Mouse (Mus musculus): ENCODE results near the gene Clmn. TPM values are rescaled to one million over a fixed set of nuclear protein-coding genes. Genes with fewer than 3 reads are reported as not detected.

Gene Clmn
- polyA plus RNA-seq, 1 experiment: 0.13 TPM

GRCm38 (mm10) chr12:104742247-104742646 is 122.6 kb downstream of the Clmn start:
- H3K36me3 ChIP-seq (ENCODE audit: control insufficient read depth, insufficient read depth, low read length): peaks cover 2% of the 10 kb centered on the region; the same call in 1 of the 2 replicates
- peaks cover 2% of the 10 kb centered on the region; the same call in 1 of the 2 replicates for H3K4me1 ChIP-seq (ENCODE audit: control insufficient read depth, insufficient read depth, insufficient read length)
- 15% methylated on average over 6 of the region's 6 CpGs for WGBS
- H3K27ac ChIP-seq (ENCODE audit: insufficient read depth, low read length): no peak overlapping the region
- peak; percentile 14 to 41 for DNase-seq (ENCODE audit: low read depth in 1 of 2, low spot score in 2 of 2)
- no peaks in the 10 kb centered on the region for H3K27me3 ChIP-seq (ENCODE audit: control insufficient read depth, insufficient read depth, low read length)
- TF ChIP-seq POLR2A (IDR thresholded peaks at IDR 0.05; ENCODE audit: low read depth, low read length): no peak
- TF ChIP-seq CTCF (IDR thresholded peaks at IDR 0.05; ENCODE audit: extremely low read depth, insufficient read depth, insufficient read length, insufficient replicate concordance): no peak
- H3K4me3 ChIP-seq (ENCODE audit: extremely low read depth, insufficient read depth, insufficient read length): no peak overlapping the region

- 83% methylated on average over 12 of the region's 12 CpGs for WGBS
- no peak overlapping the region for H3K27ac ChIP-seq (ENCODE audit: insufficient read depth, low read length)
- H3K4me1 ChIP-seq (ENCODE audit: control insufficient read depth, insufficient read depth, insufficient read length): peaks cover 2% of the 10 kb centered on the region; the same call in 1 of the 2 replicates
- TF ChIP-seq CTCF (IDR thresholded peaks at IDR 0.05; ENCODE audit: extremely low read depth, insufficient read depth, insufficient read length, insufficient replicate concordance) (no peak), POLR2A (IDR thresholded peaks at IDR 0.05; ENCODE audit: low read depth, low read length) (no peak)
- DNase-seq (ENCODE audit: low read depth in 1 of 2, low spot score in 2 of 2): no peak
- no peaks in the 10 kb centered on the region for H3K27me3 ChIP-seq (ENCODE audit: control insufficient read depth, insufficient read depth, low read length)
- no peak overlapping the region for H3K4me3 ChIP-seq (ENCODE audit: extremely low read depth, insufficient read depth, insufficient read length)
- peaks cover 2% of the 10 kb centered on the region; the same call in 1 of the 2 replicates for H3K36me3 ChIP-seq (ENCODE audit: control insufficient read depth, insufficient read depth, low read length)
These were observed 123.8 kb downstream of the Clmn start for GRCm38 (mm10) chr12:104740841-104741787.

GRCm38 (mm10) chr12:104738931-104739330 is 125.9 kb downstream of the Clmn start:
- no peak for DNase-seq (ENCODE audit: low read depth in 1 of 2, low spot score in 2 of 2)
- no peak for TF ChIP-seq POLR2A (IDR thresholded peaks at IDR 0.05; ENCODE audit: low read depth, low read length)
- TF ChIP-seq CTCF (IDR thresholded peaks at IDR 0.05; ENCODE audit: extremely low read depth, insufficient read depth, insufficient read length, insufficient replicate concordance): no peak
- 82% methylated on average over 3 of the region's 3 CpGs for WGBS
- Histone ChIP-seq H3K27ac (ENCODE audit: insufficient read depth, low read length) (no peak overlapping the region), H3K4me1 (ENCODE audit: control insufficient read depth, insufficient read depth, insufficient read length) (peaks cover 2% of the 10 kb centered on the region; the same call in 1 of the 2 replicates), H3K36me3 (ENCODE audit: control insufficient read depth, insufficient read depth, low read length) (peaks cover 2% of the 10 kb centered on the region; the same call in 1 of the 2 replicates), H3K4me3 (ENCODE audit: extremely low read depth, insufficient read depth, insufficient read length) (no peak overlapping the region), H3K27me3 (ENCODE audit: control insufficient read depth, insufficient read depth, low read length) (no peaks in the 10 kb centered on the region)

- DNase-seq (ENCODE audit: low read depth in 1 of 2, low spot score in 2 of 2): no peak
- peaks cover 2% of the 10 kb centered on the region; the same call in 1 of the 2 replicates for H3K36me3 ChIP-seq (ENCODE audit: control insufficient read depth, insufficient read depth, low read length)
- no peaks in the 10 kb centered on the region for H3K27me3 ChIP-seq (ENCODE audit: control insufficient read depth, insufficient read depth, low read length)
- TF ChIP-seq POLR2A (IDR thresholded peaks at IDR 0.05; ENCODE audit: low read depth, low read length) (no peak), CTCF (IDR thresholded peaks at IDR 0.05; ENCODE audit: extremely low read depth, insufficient read depth, insufficient read length, insufficient replicate concordance) (no peak)
- no peak overlapping the region for H3K27ac ChIP-seq (ENCODE audit: insufficient read depth, low read length)
- peaks cover 2% of the 10 kb centered on the region; the same call in 1 of the 2 replicates for H3K4me1 ChIP-seq (ENCODE audit: control insufficient read depth, insufficient read depth, insufficient read length)
- H3K4me3 ChIP-seq (ENCODE audit: extremely low read depth, insufficient read depth, insufficient read length): no peak overlapping the region
- 94% methylated on average over 9 of the region's 9 CpGs for WGBS
These were observed 126.4 kb downstream of the Clmn start for GRCm38 (mm10) chr12:104738446-104738845.

GRCm38 (mm10) chr12:104737666-104738065 is 127.2 kb downstream of the Clmn start:
- peaks cover 3% of the 10 kb centered on the region for H3K36me3 ChIP-seq (ENCODE audit: control insufficient read depth, insufficient read depth, low read length)
- no peak overlapping the region for H3K27ac ChIP-seq (ENCODE audit: insufficient read depth, low read length)
- H3K4me1 ChIP-seq (ENCODE audit: control insufficient read depth, insufficient read depth, insufficient read length): peaks cover 2% of the 10 kb centered on the region; the same call in 1 of the 2 replicates
- DNase-seq (ENCODE audit: low read depth in 1 of 2, low spot score in 2 of 2): no peak
- no peaks in the 10 kb centered on the region for H3K27me3 ChIP-seq (ENCODE audit: control insufficient read depth, insufficient read depth, low read length)
- no peak overlapping the region for H3K4me3 ChIP-seq (ENCODE audit: extremely low read depth, insufficient read depth, insufficient read length)
- 98% methylated on average over 10 of the region's 10 CpGs for WGBS
- TF ChIP-seq POLR2A (IDR thresholded peaks at IDR 0.05; ENCODE audit: low read depth, low read length) (no peak), CTCF (IDR thresholded peaks at IDR 0.05; ENCODE audit: extremely low read depth, insufficient read depth, insufficient read length, insufficient replicate concordance) (no peak)

GRCm38 (mm10) chr12:104735993-104736395 is 128.9 kb downstream of the Clmn start:
- H3K4me1 ChIP-seq (ENCODE audit: control insufficient read depth, insufficient read depth, insufficient read length): 0 out of 2 replicates have a peak, but pooled peaks cover 2% of the 10 kb centered on the region
- H3K4me3 ChIP-seq (ENCODE audit: extremely low read depth, insufficient read depth, insufficient read length): no peak overlapping the region
- DNase-seq (ENCODE audit: low read depth in 1 of 2, low spot score in 2 of 2): no peak
- 79% methylated on average over 3 of the region's 3 CpGs for WGBS
- H3K36me3 ChIP-seq (ENCODE audit: control insufficient read depth, insufficient read depth, low read length): peaks cover 7% of the 10 kb centered on the region
- H3K27ac ChIP-seq (ENCODE audit: insufficient read depth, low read length): no peak overlapping the region
- TF ChIP-seq POLR2A (IDR thresholded peaks at IDR 0.05; ENCODE audit: low read depth, low read length): no peak
- no peak for TF ChIP-seq CTCF (IDR thresholded peaks at IDR 0.05; ENCODE audit: extremely low read depth, insufficient read depth, insufficient read length, insufficient replicate concordance)
- no peaks in the 10 kb centered on the region for H3K27me3 ChIP-seq (ENCODE audit: control insufficient read depth, insufficient read depth, low read length)

Data from spleen, adult 2 months (tissue).